Mouse (Mus musculus) cerebellum, adult 2 months (tissue): ENCODE measurements around the gene 1700013F07Rik.

Experiments used
- CTCF ChIP-seq: fragments of 200-500 bp; IDR thresholded peaks from 2 replicates; pipeline ENCODE4 v1.5.1; 2011; ENCODE audit warnings: low read depth, mild to moderate bottlenecking, control low read depth, low read length, moderate library complexity, borderline replicate concordance; ENCODE audit not compliant: insufficient read depth
- POLR2A ChIP-seq: fragments of 200-500 bp; IDR thresholded peaks from 2 replicates; pipeline ENCODE4 v1.6.1; 2011; ENCODE audit warnings: low read length, control low read depth, borderline replicate concordance; ENCODE audit not compliant: insufficient read depth

DNA sequence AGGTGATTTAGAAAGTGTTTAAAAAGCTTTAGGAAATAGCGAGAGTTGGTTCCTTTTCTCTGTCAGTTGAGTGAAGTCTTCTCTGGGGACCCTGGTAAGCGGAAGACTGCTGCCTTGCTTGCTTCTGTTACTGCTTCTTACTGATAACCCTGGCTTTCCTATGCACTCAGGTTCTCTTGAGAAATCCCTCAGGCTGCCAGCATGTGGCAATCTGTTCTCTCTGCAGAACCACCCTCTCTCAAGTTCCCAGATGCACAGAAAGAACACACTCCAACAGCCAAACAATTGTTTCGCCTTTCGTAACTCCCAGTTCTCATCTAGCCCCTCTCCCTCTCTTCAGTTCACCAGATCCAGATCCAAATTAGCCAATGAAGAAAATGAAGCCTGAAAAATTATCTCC lies 23.9 kb downstream of the 1700013F07Rik start:
- TF ChIP-seq CTCF (no peak), POLR2A (no peak)
